Mouse (Mus musculus) heart, postnatal 0 days (tissue): ENCODE results near the gene Il34. TPM values are rescaled to one million over a fixed set of nuclear protein-coding genes. Genes with fewer than 3 reads are reported as not detected.
A peak's percentile ranks its signal among the peaks of the same experiment; 100 is the strongest.

Source experiments
- ATAC-seq: fragments of 200-750 bp; cut with Nextera tagmentation; 2 replicates; pipeline ENCODE4 v1.8.0; 2017; ENCODE audit warnings: low read depth, moderate number of reproducible peaks, moderate library complexity; ENCODE audit not compliant: insufficient read depth
- DNase-seq: peaks from one replicate; pipeline ENCODE4 v3.0.0-alpha.2; 2016; ENCODE audit warnings: low spot score
- H3K27ac ChIP-seq: fragments of 300-500 bp; sonication (generic); 2 replicates; pipeline ENCODE4 v1.5.1; 2014; ENCODE audit warnings: low read depth, mild to moderate bottlenecking
- H3K27me3 ChIP-seq: fragments of 300-500 bp; sonication (generic); 2 replicates; pipeline ENCODE4 v1.6.1; 2014; ENCODE audit warnings: low read length, mixed read lengths; ENCODE audit not compliant: control insufficient read depth, insufficient read depth
- H3K36me3 ChIP-seq: fragments of 300-500 bp; sonication (generic); replicated peaks from 2 replicates; pipeline ENCODE4 v1.6.1; 2014; ENCODE audit warnings: low read length, mixed read lengths; ENCODE audit not compliant: control insufficient read depth, insufficient read depth
- H3K4me1 ChIP-seq: fragments of 300-500 bp; sonication (generic); 2 replicates; pipeline ENCODE4 v1.6.1; 2014; ENCODE audit warnings: antibody characterized with exemption; ENCODE audit not compliant: control insufficient read depth, insufficient read depth
- H3K4me2 ChIP-seq: fragments of 300-500 bp; sonication (generic); 2 replicates; pipeline ENCODE4 v1.6.1; 2014; ENCODE audit warnings: low read depth, mild to moderate bottlenecking, low read length, moderate library complexity
- H3K4me3 ChIP-seq: fragments of 300-500 bp; sonication (generic); 2 replicates; pipeline ENCODE4 v1.5.1; 2014; ENCODE audit warnings: low read depth, low read length
- H3K9ac ChIP-seq: fragments of 300-500 bp; sonication (generic); replicated peaks from 2 replicates; pipeline ENCODE4 v1.6.1; 2014; ENCODE audit warnings: low read depth, low read length, mixed read lengths
- H3K9me3 ChIP-seq: fragments of 300-500 bp; sonication (generic); replicated peaks from 2 replicates; pipeline ENCODE4 v1.6.1; 2016; ENCODE audit warnings: low read length; ENCODE audit not compliant: control insufficient read depth
- CTCF ChIP-seq: IDR thresholded peaks from 2 replicates; pipeline ENCODE4 v1.5.1; 2016; ENCODE audit warnings: antibody characterized with exemption, control low read depth, low read depth
- EP300 ChIP-seq: IDR thresholded peaks from 2 replicates; pipeline ENCODE4 v1.6.1; 2016; ENCODE audit warnings: antibody characterized with exemption, low read depth
- WGBS: fragments of 180-500 bp; shearing (Covaris S2); extraction: QIAGEN DNeasy Blood & Tissue Kit; methylation state at CpG from one replicate; pipeline ENCODE4 v1.1.7; 2014; 5-methylcytosine and 5-hydroxymethylcytosine counted together
- polyA plus RNA-seq: library from polyadenylated mRNA; unstranded; fragments of >200 nt; fragmentation: Nextera tagmentation; extraction: Ambion mirVana; gene quantifications from 2 replicates; pipeline ENCODE4 v1.2.1, GENCODE M21; 2015
- total RNA-seq: library from RNA; depleted of rRNA; stranded (reverse); fragments of >200 nt; gene quantifications from 2 replicates; pipeline ENCODE4 v1.2.3, GENCODE M21; 2014; ENCODE audit warnings: low replicate concordance

Il34 gene
- total and polyA plus RNA-seq, 2 experiments from 2014 or later = 1.4 to 3.2 TPM

GRCm38 (mm10) chr8:110813081-110813812, 7.5 kb upstream of the Il34 start:
- WGBS = 86% methylated on average over 7 of the region's 7 CpGs
- no peaks in the 10 kb centered on the region for H3K9me3 ChIP-seq
- no peaks in the 10 kb centered on the region for H3K4me1 ChIP-seq
- no peak overlapping the region for H3K4me2 ChIP-seq
- no peak for DNase-seq
- no peak overlapping the region for H3K9ac ChIP-seq
- no peak overlapping the region for H3K4me3 ChIP-seq
- ATAC-seq = no peak
- H3K36me3 ChIP-seq = peaks cover 91% of the 10 kb centered on the region
- no peaks in the 10 kb centered on the region for H3K27me3 ChIP-seq
- TF ChIP-seq EP300 (no peak), CTCF (no peak)
- no peak overlapping the region for H3K27ac ChIP-seq

GRCm38 (mm10) chr8:110812349-110813080, 6.8 kb upstream of the Il34 start:
- DNase-seq = no peak
- no peak overlapping the region for H3K4me2 ChIP-seq
- H3K4me3 ChIP-seq = no peak overlapping the region
- no peak overlapping the region for H3K9ac ChIP-seq
- no peak for ATAC-seq
- H3K4me1 ChIP-seq = no peaks in the 10 kb centered on the region
- H3K27ac ChIP-seq = no peak overlapping the region
- H3K36me3 ChIP-seq = peaks cover 84% of the 10 kb centered on the region
- WGBS = 91% methylated on average over 7 of the region's 7 CpGs
- TF ChIP-seq EP300 (no peak), CTCF (no peak)
- no peaks in the 10 kb centered on the region for H3K27me3 ChIP-seq
- no peaks in the 10 kb centered on the region for H3K9me3 ChIP-seq

- 66% methylated on average over 7 of the region's 7 CpGs for WGBS
- Histone ChIP-seq H3K4me1 (no peaks in the 10 kb centered on the region), H3K9me3 (no peaks in the 10 kb centered on the region), H3K4me2 (no peak overlapping the region), H3K9ac (no peak overlapping the region), H3K4me3 (no peak overlapping the region), H3K27me3 (no peaks in the 10 kb centered on the region), H3K27ac (no peak overlapping the region), H3K36me3 (peaks cover 76% of the 10 kb centered on the region)
- TF ChIP-seq CTCF (no peak), EP300 (no peak)
- no peak for ATAC-seq
- no peak for DNase-seq
Measured at GRCm38 (mm10) chr8:110811793-110812192, 6.1 kb upstream of the Il34 start.

GRCm38 (mm10) chr8:110811116-110811515, 5.4 kb upstream of the Il34 start:
- Histone ChIP-seq H3K9me3 (no peaks in the 10 kb centered on the region), H3K27me3 (no peaks in the 10 kb centered on the region), H3K4me3 (no peak overlapping the region), H3K4me2 (no peak overlapping the region), H3K4me1 (no peaks in the 10 kb centered on the region), H3K9ac (no peak overlapping the region), H3K27ac (no peak overlapping the region), H3K36me3 (peaks cover 70% of the 10 kb centered on the region)
- DNase-seq (no peak), ATAC-seq (no peak)
- TF ChIP-seq CTCF = no peak
- no peak for TF ChIP-seq EP300
- 95% methylated on average over 3 of the region's 3 CpGs for WGBS

GRCm38 (mm10) chr8:110810481-110811065, 4.8 kb upstream of the Il34 start:
- DNase-seq (no peak), ATAC-seq (no peak)
- 83% methylated on average over 7 of the region's 7 CpGs for WGBS
- no peak overlapping the region for H3K4me2 ChIP-seq
- H3K9ac ChIP-seq = no peak overlapping the region
- H3K27ac ChIP-seq = peak overlapping the region; percentile 18; the same call in 1 of the 2 replicates
- H3K9me3 ChIP-seq = no peaks in the 10 kb centered on the region
- no peaks in the 10 kb centered on the region for H3K27me3 ChIP-seq
- H3K4me1 ChIP-seq = no peaks in the 10 kb centered on the region
- peaks cover 64% of the 10 kb centered on the region for H3K36me3 ChIP-seq
- TF ChIP-seq CTCF = no peak
- TF ChIP-seq EP300 = no peak
- no peak overlapping the region for H3K4me3 ChIP-seq
